Mouse (Mus musculus) MEL (cell line): Measurements from ENCODE around the gene Fam185a. TPM values are rescaled to one million over a fixed set of nuclear protein-coding genes. Genes with fewer than 3 reads are reported as not detected.

Experiments used
- DNase-seq: peaks from one replicate; pipeline ENCODE4 v3.0.0; 2011; ENCODE audit warnings: low read depth, low spot score
- H3K27ac ChIP-seq: 2 replicates; pipeline ENCODE4 v1.5.1; 2012; ENCODE audit warnings: low read depth, mild to moderate bottlenecking, control low read depth, low read length, moderate library complexity; ENCODE audit not compliant: control insufficient read depth
- H3K27me3 ChIP-seq, 2 experiments: fragments of 150-350 bp in 1 of 2; sonication (generic) in 1 of 2; 2 replicates each; pipeline ENCODE4 v1.6.1; 2012; ENCODE audit warnings: low read length in 2 of 2, mild to moderate bottlenecking in 2 of 2, improper control_type of control experiment in 1 of 2, moderate library complexity in 1 of 2; ENCODE audit not compliant: insufficient read depth in 2 of 2, control insufficient read depth in 1 of 2
- H3K36me3 ChIP-seq, 2 experiments: 2 replicates each; pipeline ENCODE4 v1.6.1; 2012 to 2014; ENCODE audit warnings: low read length in 2 of 2, improper control_type of control experiment in 1 of 2, inconsistent platforms in 1 of 2, mild to moderate bottlenecking in 1 of 2; ENCODE audit not compliant: insufficient read depth in 2 of 2, control insufficient read depth in 1 of 2
- H3K4me1 ChIP-seq, 2 experiments: fragments of 150-350 bp in 1 of 2; sonication (generic) in 1 of 2; 2 replicates each; pipeline ENCODE4 v1.6.1; 2012; ENCODE audit warnings: low read length in 2 of 2, improper control_type of control experiment in 1 of 2, mild to moderate bottlenecking in 1 of 2; ENCODE audit not compliant: insufficient read depth in 2 of 2, control insufficient read depth in 1 of 2
- H3K4me3 ChIP-seq, 2 experiments: fragments of 150-350 bp in 1 of 2; sonication (generic) in 1 of 2; 2 replicates each; pipeline ENCODE4 v1.5.1; 2012; ENCODE audit warnings: low read depth in 2 of 2, low read length in 2 of 2, mild to moderate bottlenecking in 2 of 2, moderate library complexity in 2 of 2, control low read depth in 1 of 2, improper control_type of control experiment in 1 of 2; ENCODE audit not compliant: control insufficient read depth in 1 of 2, insufficient read depth in 1 of 2
- H3K79me2 ChIP-seq: 2 replicates; pipeline ENCODE4 v1.6.1; 2012; ENCODE audit warnings: mild to moderate bottlenecking, low read length, moderate library complexity; ENCODE audit not compliant: control insufficient read depth, poor library complexity, insufficient read depth
- H3K9ac ChIP-seq: 2 replicates; pipeline ENCODE4 v1.6.1; 2012; ENCODE audit warnings: low read depth, mild to moderate bottlenecking, control low read depth, low read length, moderate library complexity; ENCODE audit not compliant: control insufficient read depth, poor library complexity, severe bottlenecking
- H3K9me3 ChIP-seq: fragments of 150-350 bp; sonication (generic); replicated peaks from 2 replicates; pipeline ENCODE4 v1.6.1; 2012; ENCODE audit warnings: mild to moderate bottlenecking, low read length, improper control_type of control experiment, moderate library complexity; ENCODE audit not compliant: insufficient read depth
- BHLHE40 ChIP-seq: IDR thresholded peaks from 2 replicates; pipeline ENCODE4 v1.6.1; 2012; ENCODE audit warnings: low read depth, mild to moderate bottlenecking, inconsistent platforms, low read length, improper control_type of control experiment, borderline replicate concordance
- CHD1 ChIP-seq: IDR thresholded peaks from 2 replicates; pipeline ENCODE4 v1.6.1; 2012; ENCODE audit warnings: low read depth, mild to moderate bottlenecking, inconsistent platforms, low read length, improper control_type of control experiment
- CHD2 ChIP-seq: IDR thresholded peaks from 2 replicates; pipeline ENCODE4 v1.6.1; 2011; ENCODE audit warnings: low read length, improper control_type of control experiment
- CTCF ChIP-seq, 3 experiments: IDR thresholded peaks in 2 of 3; conservative IDR thresholded peaks in 1 of 3; 2 replicates each; pipeline ENCODE4 v1.5.1; 2011 to 2012; ENCODE audit warnings: low read length in 3 of 3, low read depth in 2 of 3, mild to moderate bottlenecking in 2 of 3, improper control_type of control experiment in 1 of 3, inconsistent platforms in 1 of 3, mixed read lengths in 1 of 3, moderate library complexity in 1 of 3; ENCODE audit not compliant: control insufficient read depth in 1 of 3, insufficient read depth in 1 of 3, poor library complexity in 1 of 3, severe bottlenecking in 1 of 3
- ELF1 ChIP-seq: IDR thresholded peaks from 2 replicates; pipeline ENCODE4 v1.6.1; 2014; ENCODE audit warnings: low read depth, mild to moderate bottlenecking, inconsistent platforms, low read length, improper control_type of control experiment, moderate library complexity
- EP300 ChIP-seq, 2 experiments: IDR thresholded peaks; 2 replicates each; pipeline ENCODE4 v1.6.1; 2011; ENCODE audit warnings: improper control_type of control experiment in 2 of 2, low read length in 2 of 2, low read depth in 1 of 2, mild to moderate bottlenecking in 1 of 2
- ETS1 ChIP-seq: IDR thresholded peaks from 2 replicates; pipeline ENCODE4 v1.6.1; 2012; ENCODE audit warnings: low read depth, mild to moderate bottlenecking, inconsistent platforms, low read length, improper control_type of control experiment, moderate library complexity
- HCFC1 ChIP-seq: IDR thresholded peaks from 2 replicates; pipeline ENCODE4 v1.6.1; 2012; ENCODE audit warnings: low read depth, mild to moderate bottlenecking, inconsistent platforms, low read length, improper control_type of control experiment, moderate library complexity
- JUND ChIP-seq: IDR thresholded peaks from 2 replicates; pipeline ENCODE4 v1.6.1; 2011; ENCODE audit warnings: low read depth, mild to moderate bottlenecking, improper control_type of control experiment, low read length
- KAT2A ChIP-seq: conservative IDR thresholded peaks from 2 replicates; pipeline ENCODE4 v1.6.1; 2012; ENCODE audit warnings: low read depth, low read length, improper control_type of control experiment, inconsistent platforms
- MEF2A ChIP-seq: IDR thresholded peaks from 2 replicates; pipeline ENCODE4 v1.6.1; 2014; ENCODE audit warnings: low read depth, mild to moderate bottlenecking, inconsistent platforms, low read length, improper control_type of control experiment; ENCODE audit not compliant: poor library complexity, insufficient replicate concordance, severe bottlenecking; ENCODE audit errors: extremely low read depth
- MYB ChIP-seq: IDR thresholded peaks from 2 replicates; pipeline ENCODE4 v1.6.1; 2011; ENCODE audit warnings: mild to moderate bottlenecking, low read depth, low read length, improper control_type of control experiment
- NELFE ChIP-seq: IDR thresholded peaks from 2 replicates; pipeline ENCODE4 v1.6.1; 2011; ENCODE audit warnings: low read depth, low read length, improper control_type of control experiment
- POLR2A ChIP-seq, 2 experiments: IDR thresholded peaks; 2 replicates each; pipeline ENCODE4 v1.6.1; 2011 to 2012; ENCODE audit warnings: low read length in 2 of 2, mild to moderate bottlenecking in 2 of 2, control low read depth in 1 of 2, improper control_type of control experiment in 1 of 2, low read depth in 1 of 2, moderate library complexity in 1 of 2; ENCODE audit not compliant: control insufficient read depth in 1 of 2, insufficient read depth in 1 of 2, poor library complexity in 1 of 2
- POLR2AphosphoS2 ChIP-seq: IDR thresholded peaks from 2 replicates; pipeline ENCODE4 v1.6.1; 2011; ENCODE audit warnings: low read length, improper control_type of control experiment
- RCOR1 ChIP-seq: IDR thresholded peaks from 2 replicates; pipeline ENCODE4 v1.6.1; 2012; ENCODE audit warnings: low read depth, mild to moderate bottlenecking, inconsistent platforms, low read length, improper control_type of control experiment
- SMC3 ChIP-seq: IDR thresholded peaks from 2 replicates; pipeline ENCODE4 v1.6.1; 2011; ENCODE audit warnings: low read depth, low read length, improper control_type of control experiment
- TBP ChIP-seq: IDR thresholded peaks from 2 replicates; pipeline ENCODE4 v1.8.0; 2011; ENCODE audit warnings: low read depth, low read length, improper control_type of control experiment
- TCF12 ChIP-seq: IDR thresholded peaks from 2 replicates; pipeline ENCODE4 v1.6.1; 2014; ENCODE audit warnings: low read depth, mild to moderate bottlenecking, inconsistent platforms, low read length, improper control_type of control experiment, moderate library complexity
- UBTF ChIP-seq: IDR thresholded peaks from 2 replicates; pipeline ENCODE4 v1.6.1; 2012; ENCODE audit warnings: low read depth, mild to moderate bottlenecking, inconsistent platforms, low read length, improper control_type of control experiment, moderate library complexity, borderline replicate concordance; ENCODE audit not compliant: insufficient read depth
- USF2 ChIP-seq, 2 experiments: IDR thresholded peaks; 2 replicates each; pipeline ENCODE4 v1.6.1; 2011 to 2012; ENCODE audit warnings: improper control_type of control experiment in 2 of 2, low read length in 2 of 2, borderline replicate concordance in 1 of 2, inconsistent platforms in 1 of 2, low read depth in 1 of 2, mild to moderate bottlenecking in 1 of 2; ENCODE audit not compliant: insufficient read depth in 1 of 2
- ZC3H11A ChIP-seq: IDR thresholded peaks from 2 replicates; pipeline ENCODE4 v1.6.1; 2012; ENCODE audit warnings: low read depth, mild to moderate bottlenecking, inconsistent platforms, low read length, improper control_type of control experiment
- ZNF384 ChIP-seq: IDR thresholded peaks from 2 replicates; pipeline ENCODE4 v1.6.1; 2012; ENCODE audit warnings: low read depth, mild to moderate bottlenecking, inconsistent platforms, low read length, improper control_type of control experiment
- polyA plus RNA-seq, 2 experiments: library from polyadenylated mRNA; stranded (reverse) in 1 of 2; unstranded in 1 of 2; fragments of >175 nt in 1 of 2; fragments of >200 nt in 1 of 2; gene quantifications; 2 replicates each; pipeline versions ENCODE4 v1.2.1 to v1.2.4; 2012; ENCODE audit warnings: low replicate concordance in 2 of 2, low read depth in 1 of 2; ENCODE audit not compliant: insufficient read length in 2 of 2, insufficient read depth in 1 of 2, missing spikeins in 1 of 2
- total RNA-seq: library from RNA; depleted of rRNA; stranded (reverse); fragments of 300-350 nt; gene quantifications from 2 replicates; pipeline ENCODE4 v1.2.3, GENCODE M21; 2012

The Fam185a gene
- total and polyA plus RNA-seq, 3 experiments = 20.2 to 28.3 TPM; not detected in 1

DNA sequence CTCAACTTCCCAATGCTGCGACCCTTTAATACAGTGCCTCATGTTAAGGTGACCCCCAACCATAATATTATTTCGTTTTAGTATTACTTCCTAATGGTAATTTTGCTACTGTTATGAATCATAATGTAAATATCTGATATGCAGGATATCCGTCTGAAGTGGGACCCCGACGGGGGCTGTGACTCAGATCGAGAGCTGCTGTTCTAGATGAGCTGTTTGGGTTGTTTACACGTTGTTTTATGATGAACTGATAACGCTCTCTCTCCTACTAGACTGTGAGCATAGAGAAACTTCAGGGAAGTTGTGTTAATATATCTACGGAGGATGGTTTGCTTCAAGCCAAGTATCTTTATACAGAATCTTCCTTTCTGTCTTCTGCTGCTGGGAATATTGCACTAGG is 13.7 kb downstream of the Fam185a start:
- Histone ChIP-seq H3K79me2 (no peaks in the 10 kb centered on the region), H3K27ac (no peak overlapping the region), H3K4me3 (no peak overlapping the region), H3K9me3 (no peaks in the 10 kb centered on the region), H3K9ac (no peak overlapping the region), H3K36me3 (peaks cover 0 to 17% of the 10 kb centered on the region in 2 experiments; a peak in 3 of 4 replicates), H3K27me3 (no peaks in the 10 kb centered on the region), H3K4me1 (no peaks in the 10 kb centered on the region)
- TF ChIP-seq ETS1 = no peak
- no peak for TF ChIP-seq KAT2A
- no peak for TF ChIP-seq CHD2
- TF ChIP-seq USF2 (IDR thresholded peaks at IDR 0.05; ENCODE audit: borderline replicate concordance in 1 of 2, insufficient read depth in 1 of 2, low read depth in 1 of 2, low read length in 2 of 2) = no peak
- TF ChIP-seq TCF12 = no peak
- no peak for TF ChIP-seq CHD1
- no peak for TF ChIP-seq CTCF (IDR thresholded peaks at IDR 0.05 in 2 of 3, conservative IDR thresholded peaks at IDR 0.05 in 1 of 3; ENCODE audit: control insufficient read depth in 1 of 3, insufficient read depth in 1 of 3, low read depth in 2 of 3, low read length in 3 of 3, poor library complexity in 1 of 3, severe bottlenecking in 1 of 3)
- TF ChIP-seq SMC3 = no peak
- TF ChIP-seq ZNF384 = no peak
- no peak for TF ChIP-seq MYB
- TF ChIP-seq NELFE = no peak
- no peak for TF ChIP-seq EP300 (IDR thresholded peaks at IDR 0.05; ENCODE audit: low read depth in 1 of 2, low read length in 2 of 2)
- no peak for TF ChIP-seq RCOR1
- TF ChIP-seq UBTF = no peak
- TF ChIP-seq JUND = no peak
- no peak for TF ChIP-seq BHLHE40
- no peak for TF ChIP-seq ELF1
- DNase-seq = no peak

DNA sequence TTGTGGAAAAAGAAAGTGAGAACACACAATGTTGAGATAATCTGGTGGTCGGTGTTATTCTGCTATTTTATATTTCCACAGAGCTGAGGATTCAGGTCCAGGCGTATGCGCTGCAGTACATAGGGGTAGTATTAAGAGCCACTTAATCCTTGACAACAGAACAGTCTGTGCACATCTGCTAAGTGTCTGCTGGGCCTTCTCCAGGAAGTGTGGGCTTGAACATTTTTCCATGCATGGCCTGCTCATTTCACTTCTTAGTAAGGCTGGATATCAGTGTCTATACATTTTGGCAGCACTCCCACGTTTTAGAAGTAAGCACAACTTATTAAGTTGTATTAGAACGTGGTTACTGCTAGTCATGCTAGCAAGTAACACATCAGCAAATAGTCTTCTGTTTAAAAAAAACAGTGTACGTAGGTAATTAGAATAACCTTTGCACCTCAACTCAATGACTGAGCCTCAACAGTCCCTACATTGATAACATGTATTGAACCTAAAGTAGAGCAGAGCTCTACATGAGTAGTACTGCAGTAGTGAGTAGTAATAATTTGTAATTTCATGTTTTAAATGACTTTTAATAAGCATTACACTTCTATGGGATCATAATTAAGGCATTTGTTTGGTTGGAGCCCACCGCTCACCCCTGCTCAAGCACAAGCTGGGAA is 14.8 kb downstream of the Fam185a start:
- TF ChIP-seq ZC3H11A (no peak), POLR2A (IDR thresholded peaks at IDR 0.05; ENCODE audit: control insufficient read depth in 1 of 2, insufficient read depth in 1 of 2, low read depth in 1 of 2, low read length in 2 of 2, poor library complexity in 1 of 2) (no peak), MEF2A (no peak), POLR2AphosphoS2 (no peak), TBP (no peak), HCFC1 (no peak)
- no peaks in the 10 kb centered on the region for H3K79me2 ChIP-seq
- H3K9me3 ChIP-seq = no peaks in the 10 kb centered on the region
- H3K4me3 ChIP-seq = no peak overlapping the region
- H3K4me1 ChIP-seq = no peaks in the 10 kb centered on the region
- no peaks in the 10 kb centered on the region for H3K27me3 ChIP-seq
- no peak for DNase-seq
- peaks cover 0 to 13% of the 10 kb centered on the region in 2 experiments; a peak in 3 of 4 replicates for H3K36me3 ChIP-seq
- H3K27ac ChIP-seq = no peak overlapping the region
- no peak overlapping the region for H3K9ac ChIP-seq
